Mouse (Mus musculus) cortical plate, adult 2 months (tissue): ENCODE data around the gene Reep3.

Experiments used
- CTCF ChIP-seq: fragments of 200-500 bp; IDR thresholded peaks from 2 replicates; pipeline ENCODE4 v1.5.1; 2011; ENCODE audit warnings: mild to moderate bottlenecking, control low read depth, low read length; ENCODE audit not compliant: insufficient read depth; ENCODE audit errors: extremely low read depth
- POLR2A ChIP-seq: fragments of 200-500 bp; IDR thresholded peaks from 2 replicates; pipeline ENCODE4 v1.6.1; 2011; ENCODE audit warnings: mild to moderate bottlenecking, low read length, control low read depth; ENCODE audit not compliant: insufficient read depth; ENCODE audit errors: extremely low read depth

DNA sequence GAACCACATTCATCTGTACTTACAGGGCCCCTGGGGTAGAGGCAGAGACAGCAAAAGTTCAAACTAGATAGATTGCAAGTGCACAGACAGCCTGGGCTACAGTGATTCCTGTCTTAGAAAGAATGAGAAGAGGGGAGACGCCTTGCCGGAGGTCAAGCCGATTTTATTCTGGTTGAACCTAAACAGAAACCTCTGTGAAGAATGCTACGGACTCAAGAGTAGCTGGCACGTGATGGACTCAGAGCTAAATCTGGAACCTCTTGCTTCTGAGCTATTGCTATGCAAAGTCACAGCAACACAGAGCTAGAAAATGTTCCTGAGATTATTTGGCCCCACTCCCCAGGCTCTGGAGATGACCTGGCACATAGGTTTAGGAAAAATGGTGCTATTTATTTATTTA, 96.6 kb downstream of the Reep3 start:
- TF ChIP-seq POLR2A (no peak), CTCF (no peak)
